Mouse (Mus musculus) hindbrain, embryonic 10.5 days (tissue): ENCODE measurements around the gene Mapk13. TPM values are rescaled to one million over a fixed set of nuclear protein-coding genes. Genes with fewer than 3 reads are reported as not detected.
"Not testable (repeated sequence)": the region's sequence is repeated elsewhere in the genome, so short reads cannot be mapped to it uniquely, and the experiment has no call there.

Source experiments
- DNase-seq: peaks from one replicate; pipeline ENCODE4 v3.0.0-alpha.2; 2017; ENCODE audit warnings: low spot score
- H3K27ac ChIP-seq: fragments of 300-500 bp; sonication (generic); 2 replicates; pipeline ENCODE4 v1.5.1; 2016; ENCODE audit warnings: mild to moderate bottlenecking, moderate library complexity
- H3K27me3 ChIP-seq: fragments of 300-500 bp; sonication (generic); 2 replicates; pipeline ENCODE4 v1.6.1; 2016; ENCODE audit warnings: mild to moderate bottlenecking; ENCODE audit not compliant: poor library complexity, insufficient read depth, severe bottlenecking
- H3K36me3 ChIP-seq: fragments of 300-500 bp; sonication (generic); 2 replicates; pipeline ENCODE4 v1.6.1; 2016; ENCODE audit warnings: mild to moderate bottlenecking, moderate library complexity
- H3K4me1 ChIP-seq: fragments of 300-500 bp; sonication (generic); replicated peaks from 2 replicates; pipeline ENCODE4 v1.6.1; 2016; ENCODE audit warnings: mild to moderate bottlenecking
- H3K4me3 ChIP-seq: fragments of 300-500 bp; sonication (generic); 2 replicates; pipeline ENCODE4 v1.5.1; 2016; ENCODE audit warnings: mild to moderate bottlenecking, moderate library complexity
- H3K9me3 ChIP-seq: fragments of 300-500 bp; sonication (generic); 2 replicates; pipeline ENCODE4 v1.6.1; 2016; ENCODE audit warnings: mild to moderate bottlenecking, moderate library complexity
- WGBS: fragments of 180-500 bp; shearing (Covaris S2); methylation state at CpG from one replicate; pipeline ENCODE4 v1.1.7; 2016; 5-methylcytosine and 5-hydroxymethylcytosine counted together
- polyA plus RNA-seq: library from polyadenylated mRNA; unstranded; fragments of >200 nt; fragmentation: Nextera tagmentation; extraction: Ambion mirVana; gene quantifications from 2 replicates; pipeline ENCODE4 v1.2.1, GENCODE M21; 2016

Gene Mapk13
- polyA plus RNA-seq, 1 experiment from 2014 or later: 3.9 TPM

- H3K4me1 ChIP-seq: peaks cover 21% of the 10 kb centered on the region
- H3K9me3 ChIP-seq: no peaks in the 10 kb centered on the region
- no peaks in the 10 kb centered on the region for H3K27me3 ChIP-seq
- H3K27ac ChIP-seq: no peak overlapping the region
- peaks cover 60% of the 10 kb centered on the region for H3K36me3 ChIP-seq
- DNase-seq: no peak
- 91% methylated on average over 6 of the region's 6 CpGs for WGBS
- no peak overlapping the region for H3K4me3 ChIP-seq
Observed at GRCm38 (mm10) chr17:28804973-28805372, 35.9 kb downstream of the Mapk13 start.

GRCm38 (mm10) chr17:28806770-28807169 lies 37.7 kb downstream of the Mapk13 start:
- 95% methylated on average over 19 of the region's 19 CpGs for WGBS
- H3K9me3 ChIP-seq: no peaks in the 10 kb centered on the region
- no peaks in the 10 kb centered on the region for H3K27me3 ChIP-seq
- peaks cover 77% of the 10 kb centered on the region for H3K36me3 ChIP-seq
- H3K4me3 ChIP-seq: no peak overlapping the region
- peaks cover 14% of the 10 kb centered on the region for H3K4me1 ChIP-seq
- no peak for DNase-seq
- no peak overlapping the region for H3K27ac ChIP-seq

GRCm38 (mm10) chr17:28808714-28809113 lies 39.6 kb downstream of the Mapk13 start:
- Histone ChIP-seq H3K4me3 (no peak overlapping the region), H3K36me3 (peaks cover 97% of the 10 kb centered on the region)

GRCm38 (mm10) chr17:28809175-28809831 lies 40.2 kb downstream of the Mapk13 start:
- H3K4me1 ChIP-seq: no peaks in the 10 kb centered on the region
- H3K4me3 ChIP-seq: no peak overlapping the region
- no peaks in the 10 kb centered on the region for H3K27me3 ChIP-seq
- 94% methylated on average over 10 of the region's 10 CpGs for WGBS
- DNase-seq: no peak
- H3K9me3 ChIP-seq: no peaks in the 10 kb centered on the region
- H3K36me3 ChIP-seq: peaks cover 100% of the 10 kb centered on the region
- H3K27ac ChIP-seq: peak overlapping the region; percentile 45; the same call in 1 of the 2 replicates

More at GRCm38 (mm10) chr17:28808714-28809113, 39.6 kb downstream of the Mapk13 start:
- peak overlapping the region; percentile 45; the same call in 1 of the 2 replicates for H3K27ac ChIP-seq
- DNase-seq: no peak
- no peaks in the 10 kb centered on the region for H3K4me1 ChIP-seq
- H3K27me3 ChIP-seq: no peaks in the 10 kb centered on the region
- 96% methylated on average over 8 of the region's 8 CpGs for WGBS
- H3K9me3 ChIP-seq: no peaks in the 10 kb centered on the region

GRCm38 (mm10) chr17:28812345-28812744 lies 43.2 kb downstream of the Mapk13 start:
- Histone ChIP-seq H3K4me3 (no peak overlapping the region), H3K4me1 (no peaks in the 10 kb centered on the region), H3K9me3 (no peaks in the 10 kb centered on the region), H3K27ac (no peak overlapping the region), H3K27me3 (no peaks in the 10 kb centered on the region), H3K36me3 (peaks cover 99% of the 10 kb centered on the region)
- DNase-seq: no peak
- WGBS: 95% methylated on average over 10 of the region's 10 CpGs

GRCm38 (mm10) chr17:28814529-28815097 lies 45.5 kb downstream of the Mapk13 start:
- no peak for DNase-seq
- 92% methylated on average over 18 of the region's 18 CpGs for WGBS
- Histone ChIP-seq H3K36me3 (peaks cover 99% of the 10 kb centered on the region), H3K4me1 (no peaks in the 10 kb centered on the region), H3K27me3 (no peaks in the 10 kb centered on the region), H3K27ac (no peak overlapping the region), H3K9me3 (no peaks in the 10 kb centered on the region), H3K4me3 (no peak overlapping the region)

- H3K27ac ChIP-seq: no peak overlapping the region
- no peak for DNase-seq
- no peaks in the 10 kb centered on the region for H3K27me3 ChIP-seq
- H3K4me1 ChIP-seq: no peaks in the 10 kb centered on the region
- WGBS: 91% methylated on average over 10 of the region's 10 CpGs
- no peak overlapping the region for H3K4me3 ChIP-seq
- peaks cover 98% of the 10 kb centered on the region for H3K36me3 ChIP-seq
- H3K9me3 ChIP-seq: no peaks in the 10 kb centered on the region
Observed at GRCm38 (mm10) chr17:28815384-28816004, 46.4 kb downstream of the Mapk13 start.

- H3K36me3 ChIP-seq: peaks cover 98% of the 10 kb centered on the region
- H3K9me3 ChIP-seq, H3K4me3 ChIP-seq, H3K27me3 ChIP-seq, H3K4me1 ChIP-seq, H3K27ac ChIP-seq, DNase-seq: not testable (repeated sequence)
- WGBS: 95% methylated on average over 10 of the region's 10 CpGs
Observed at GRCm38 (mm10) chr17:28816326-28816725, 47.2 kb downstream of the Mapk13 start.

GRCm38 (mm10) chr17:28816875-28817811 lies 48.0 kb downstream of the Mapk13 start:
- Histone ChIP-seq H3K4me1 (no peaks in the 10 kb centered on the region), H3K27me3 (no peaks in the 10 kb centered on the region), H3K36me3 (peaks cover 98% of the 10 kb centered on the region), H3K9me3 (no peaks in the 10 kb centered on the region), H3K4me3 (no peak overlapping the region), H3K27ac (no peak overlapping the region)
- WGBS: 95% methylated on average over 25 of the region's 25 CpGs
- no peak for DNase-seq

- H3K27me3 ChIP-seq: no peaks in the 10 kb centered on the region
- peaks cover 98% of the 10 kb centered on the region for H3K36me3 ChIP-seq
- no peak for DNase-seq
- no peak overlapping the region for H3K27ac ChIP-seq
- no peaks in the 10 kb centered on the region for H3K9me3 ChIP-seq
- 82% methylated on average over 2 of the region's 2 CpGs for WGBS
- no peak overlapping the region for H3K4me3 ChIP-seq
- no peaks in the 10 kb centered on the region for H3K4me1 ChIP-seq
Observed at GRCm38 (mm10) chr17:28820189-28820588, 51.1 kb downstream of the Mapk13 start.

GRCm38 (mm10) chr17:28823004-28823745 lies 54.1 kb downstream of the Mapk13 start:
- Histone ChIP-seq H3K27ac (peak overlapping the region; percentile 40), H3K9me3 (no peaks in the 10 kb centered on the region), H3K4me3 (no peak overlapping the region), H3K36me3 (peaks cover 99% of the 10 kb centered on the region), H3K27me3 (no peaks in the 10 kb centered on the region), H3K4me1 (no peaks in the 10 kb centered on the region)
- DNase-seq: no peak
- 90% methylated on average over 13 of the region's 13 CpGs for whole genome bisulfite sequencing

GRCm38 (mm10) chr17:28823749-28824148 lies 54.7 kb downstream of the Mapk13 start:
- H3K4me3 ChIP-seq: no peak overlapping the region
- peaks cover 99% of the 10 kb centered on the region for H3K36me3 ChIP-seq
- no peak for DNase-seq
- no peak overlapping the region for H3K27ac ChIP-seq
- H3K27me3 ChIP-seq: no peaks in the 10 kb centered on the region
- no peaks in the 10 kb centered on the region for H3K4me1 ChIP-seq
- 90% methylated on average over 11 of the region's 11 CpGs for WGBS
- H3K9me3 ChIP-seq: no peaks in the 10 kb centered on the region
